Mouse (Mus musculus): ENCODE data around the gene Cdkn2a. TPM values are rescaled to one million over a fixed set of nuclear protein-coding genes. Genes with fewer than 3 reads are reported as not detected.

The Cdkn2a gene
- polyA plus RNA-seq, 1 experiment, result 0.17 TPM

- Histone ChIP-seq H3K4me3 (ENCODE audit: insufficient read depth, low read length) (no peak overlapping the region), H3K4me1 (ENCODE audit: control insufficient read depth, insufficient read depth, low read length) (no peaks in the 10 kb centered on the region), H3K27ac (ENCODE audit: insufficient read depth, low read length) (no peak overlapping the region)
- TF ChIP-seq POLR2A (IDR thresholded peaks at IDR 0.05; ENCODE audit: extremely low read depth, insufficient read depth, low read length) (no peak), CTCF (IDR thresholded peaks at IDR 0.05; ENCODE audit: extremely low read depth, insufficient read depth, low read length) (no peak)
These were observed 13.2 kb downstream of the Cdkn2a start for GRCm38 (mm10) chr4:89281236-89281635.

- no peak for TF ChIP-seq CTCF (IDR thresholded peaks at IDR 0.05; ENCODE audit: extremely low read depth, insufficient read depth, low read length)
- no peak for TF ChIP-seq POLR2A (IDR thresholded peaks at IDR 0.05; ENCODE audit: extremely low read depth, insufficient read depth, low read length)
- H3K4me1 ChIP-seq (ENCODE audit: control insufficient read depth, insufficient read depth, low read length), result no peaks in the 10 kb centered on the region
- H3K27ac ChIP-seq (ENCODE audit: insufficient read depth, low read length), result no peak overlapping the region
- no peak overlapping the region for H3K4me3 ChIP-seq (ENCODE audit: insufficient read depth, low read length)
These were observed 14.8 kb downstream of the Cdkn2a start for GRCm38 (mm10) chr4:89279641-89280040.

- no peak overlapping the region for H3K4me3 ChIP-seq (ENCODE audit: insufficient read depth, low read length)
- H3K27ac ChIP-seq (ENCODE audit: insufficient read depth, low read length), result no peak overlapping the region
- no peaks in the 10 kb centered on the region for H3K4me1 ChIP-seq (ENCODE audit: control insufficient read depth, insufficient read depth, low read length)
- TF ChIP-seq POLR2A (IDR thresholded peaks at IDR 0.05; ENCODE audit: extremely low read depth, insufficient read depth, low read length) (no peak), CTCF (IDR thresholded peaks at IDR 0.05; ENCODE audit: extremely low read depth, insufficient read depth, low read length) (no peak)
These were observed 17.0 kb downstream of the Cdkn2a start for GRCm38 (mm10) chr4:89277381-89277940.

GRCm38 (mm10) chr4:89276669-89277219 lies 17.7 kb downstream of the Cdkn2a start:
- TF ChIP-seq POLR2A (IDR thresholded peaks at IDR 0.05; ENCODE audit: extremely low read depth, insufficient read depth, low read length), result no peak
- no peak for TF ChIP-seq CTCF (IDR thresholded peaks at IDR 0.05; ENCODE audit: extremely low read depth, insufficient read depth, low read length)
- H3K4me1 ChIP-seq (ENCODE audit: control insufficient read depth, insufficient read depth, low read length), result no peaks in the 10 kb centered on the region
- no peak overlapping the region for H3K4me3 ChIP-seq (ENCODE audit: insufficient read depth, low read length)
- no peak overlapping the region for H3K27ac ChIP-seq (ENCODE audit: insufficient read depth, low read length)

- TF ChIP-seq POLR2A (IDR thresholded peaks at IDR 0.05; ENCODE audit: extremely low read depth, insufficient read depth, low read length), result no peak
- no peak for TF ChIP-seq CTCF (IDR thresholded peaks at IDR 0.05; ENCODE audit: extremely low read depth, insufficient read depth, low read length)
- Histone ChIP-seq H3K4me1 (ENCODE audit: control insufficient read depth, insufficient read depth, low read length) (no peaks in the 10 kb centered on the region), H3K27ac (ENCODE audit: insufficient read depth, low read length) (no peak overlapping the region), H3K4me3 (ENCODE audit: insufficient read depth, low read length) (no peak overlapping the region)
These were observed 18.5 kb downstream of the Cdkn2a start for GRCm38 (mm10) chr4:89275811-89276584.

- no peak overlapping the region for H3K4me3 ChIP-seq (ENCODE audit: insufficient read depth, low read length)
- H3K27ac ChIP-seq (ENCODE audit: insufficient read depth, low read length), result no peak overlapping the region
- no peaks in the 10 kb centered on the region for H3K4me1 ChIP-seq (ENCODE audit: control insufficient read depth, insufficient read depth, low read length)
- TF ChIP-seq CTCF (IDR thresholded peaks at IDR 0.05; ENCODE audit: extremely low read depth, insufficient read depth, low read length) (no peak), POLR2A (IDR thresholded peaks at IDR 0.05; ENCODE audit: extremely low read depth, insufficient read depth, low read length) (no peak)
These were observed 19.5 kb downstream of the Cdkn2a start for GRCm38 (mm10) chr4:89274829-89275548.

GRCm38 (mm10) chr4:89274006-89274405 lies 20.4 kb downstream of the Cdkn2a start:
- H3K4me3 ChIP-seq (ENCODE audit: insufficient read depth, low read length), result no peak overlapping the region
- H3K27ac ChIP-seq (ENCODE audit: insufficient read depth, low read length), result no peak overlapping the region
- TF ChIP-seq CTCF (IDR thresholded peaks at IDR 0.05; ENCODE audit: extremely low read depth, insufficient read depth, low read length), result no peak
- TF ChIP-seq POLR2A (IDR thresholded peaks at IDR 0.05; ENCODE audit: extremely low read depth, insufficient read depth, low read length), result no peak
- no peaks in the 10 kb centered on the region for H3K4me1 ChIP-seq (ENCODE audit: control insufficient read depth, insufficient read depth, low read length)

- no peak overlapping the region for H3K4me3 ChIP-seq (ENCODE audit: insufficient read depth, low read length)
- H3K27ac ChIP-seq (ENCODE audit: insufficient read depth, low read length), result no peak overlapping the region
- no peaks in the 10 kb centered on the region for H3K4me1 ChIP-seq (ENCODE audit: control insufficient read depth, insufficient read depth, low read length)
- TF ChIP-seq CTCF (IDR thresholded peaks at IDR 0.05; ENCODE audit: extremely low read depth, insufficient read depth, low read length), result no peak
- no peak for TF ChIP-seq POLR2A (IDR thresholded peaks at IDR 0.05; ENCODE audit: extremely low read depth, insufficient read depth, low read length)
These were observed 20.9 kb downstream of the Cdkn2a start for GRCm38 (mm10) chr4:89273585-89273984.

GRCm38 (mm10) chr4:89272961-89273540 lies 21.4 kb downstream of the Cdkn2a start:
- TF ChIP-seq POLR2A (IDR thresholded peaks at IDR 0.05; ENCODE audit: extremely low read depth, insufficient read depth, low read length) (no peak), CTCF (IDR thresholded peaks at IDR 0.05; ENCODE audit: extremely low read depth, insufficient read depth, low read length) (no peak)
- H3K4me1 ChIP-seq (ENCODE audit: control insufficient read depth, insufficient read depth, low read length), result no peaks in the 10 kb centered on the region
- H3K4me3 ChIP-seq (ENCODE audit: insufficient read depth, low read length), result no peak overlapping the region
- H3K27ac ChIP-seq (ENCODE audit: insufficient read depth, low read length), result no peak overlapping the region
